Mouse (Mus musculus) heart, embryonic 15.5 days (tissue): ENCODE data around the gene Draxin. TPM values are rescaled to one million over a fixed set of nuclear protein-coding genes. Genes with fewer than 3 reads are reported as not detected.
A peak's percentile ranks its signal among the peaks of the same experiment; 100 is the strongest.

Experiments
- ATAC-seq: fragments of 200-750 bp; cut with Nextera tagmentation; replicated peaks from 2 replicates; pipeline ENCODE4 v1.8.0; 2017; ENCODE audit warnings: low read depth, moderate TSS enrichment; ENCODE audit not compliant: insufficient number of reproducible peaks, insufficient read depth, low FRiP score
- H3K27ac ChIP-seq: fragments of 300-500 bp; sonication (generic); 2 replicates; pipeline ENCODE4 v1.5.1; 2015; ENCODE audit warnings: mild to moderate bottlenecking, inconsistent platforms
- H3K27me3 ChIP-seq: fragments of 300-500 bp; sonication (generic); 2 replicates; pipeline ENCODE4 v1.6.1; 2015; ENCODE audit warnings: inconsistent platforms
- H3K36me3 ChIP-seq: fragments of 300-500 bp; sonication (generic); 2 replicates; pipeline ENCODE4 v1.6.1; 2015; ENCODE audit warnings: mild to moderate bottlenecking, inconsistent platforms
- H3K4me1 ChIP-seq: fragments of 300-500 bp; sonication (generic); replicated peaks from 2 replicates; pipeline ENCODE4 v1.6.1; 2015; ENCODE audit warnings: inconsistent platforms
- H3K4me2 ChIP-seq: fragments of 300-500 bp; sonication (generic); 2 replicates; pipeline ENCODE4 v1.6.1; 2015; ENCODE audit warnings: inconsistent platforms, mild to moderate bottlenecking, moderate library complexity
- H3K4me3 ChIP-seq: fragments of 300-500 bp; sonication (generic); 2 replicates; pipeline ENCODE4 v1.5.1; 2015; ENCODE audit warnings: mild to moderate bottlenecking, inconsistent platforms
- H3K9ac ChIP-seq: fragments of 300-500 bp; sonication (generic); 2 replicates; pipeline ENCODE4 v1.6.1; 2015; ENCODE audit warnings: mild to moderate bottlenecking, inconsistent platforms
- H3K9me3 ChIP-seq: fragments of 300-500 bp; sonication (generic); replicated peaks from 2 replicates; pipeline ENCODE4 v1.6.1; 2016; ENCODE audit warnings: inconsistent platforms
- WGBS: fragments of 180-500 bp; shearing (Covaris S2); methylation state at CpG from one replicate; pipeline ENCODE4 v1.1.7; 2015; ENCODE audit warnings: mixed read lengths; 5-methylcytosine and 5-hydroxymethylcytosine counted together
- polyA plus RNA-seq: library from polyadenylated mRNA; unstranded; fragments of >200 nt; fragmentation: Nextera tagmentation; extraction: Ambion mirVana; gene quantifications from 2 replicates; pipeline ENCODE4 v1.2.1, GENCODE M21; 2015

The Draxin gene
- polyA plus RNA-seq, 1 experiment from 2014 or later, result not detected

GRCm38 (mm10) chr4:148151267-148152168, 21.0 kb upstream of the Draxin start, which contains the start of gene Fbxo6:
Gene Fbxo6, minus strand, starts transcription at chr4:148152140.
- peak; percentile 90 for ATAC-seq

GRCm38 (mm10) chr4:148150953-148151266, 20.4 kb upstream of the Draxin start:
- H3K4me1 ChIP-seq, result peaks cover 9% of the 10 kb centered on the region; the same call in 1 of the 2 replicates
- no peak for ATAC-seq
- peak overlapping the region; percentile 81; the same call in 1 of the 2 replicates for H3K9ac ChIP-seq
- 32% methylated on average over 3 of the region's 3 CpGs for WGBS
- no peaks in the 10 kb centered on the region for H3K27me3 ChIP-seq
- H3K27ac ChIP-seq, result peak overlapping the region; percentile 91
- H3K4me2 ChIP-seq, result peak overlapping the region; percentile 95
- H3K9me3 ChIP-seq, result no peaks in the 10 kb centered on the region
- H3K36me3 ChIP-seq, result peaks cover 11% of the 10 kb centered on the region; the same call in 1 of the 2 replicates
- H3K4me3 ChIP-seq, result peak overlapping the region; percentile 79

More at GRCm38 (mm10) chr4:148151267-148152168, 21.0 kb upstream of the Draxin start, which contains the start of gene Fbxo6:
- Histone ChIP-seq H3K9me3 (no peaks in the 10 kb centered on the region), H3K27me3 (no peaks in the 10 kb centered on the region), H3K4me2 (peak within 1 kb of the TSS; percentile 95), H3K36me3 (peaks cover 17% of the 10 kb centered on the region; the same call in 1 of the 2 replicates), H3K4me3 (peak within 1 kb of the TSS; percentile 79), H3K4me1 (peaks cover 9% of the 10 kb centered on the region; the same call in 1 of the 2 replicates), H3K9ac (peak within 1 kb of the TSS; percentile 81), H3K27ac (peak within 1 kb of the TSS; percentile 91)
- under 1% methylated on average over 65 of the region's 67 CpGs for WGBS

GRCm38 (mm10) chr4:148150242-148150641, 19.7 kb upstream of the Draxin start:
- ATAC-seq, result no peak
- Histone ChIP-seq H3K27ac (no peak overlapping the region), H3K4me3 (no peak overlapping the region), H3K9me3 (no peaks in the 10 kb centered on the region), H3K27me3 (no peaks in the 10 kb centered on the region), H3K4me2 (no peak overlapping the region), H3K4me1 (peaks cover 9% of the 10 kb centered on the region; the same call in 1 of the 2 replicates), H3K9ac (no peak overlapping the region), H3K36me3 (peaks cover 16% of the 10 kb centered on the region; the same call in 1 of the 2 replicates)
- WGBS, result 67% methylated on average over 7 of the region's 7 CpGs

GRCm38 (mm10) chr4:148149540-148149939, 19.0 kb upstream of the Draxin start:
- H3K4me2 ChIP-seq, result no peak overlapping the region
- no peak overlapping the region for H3K9ac ChIP-seq
- no peak for ATAC-seq
- H3K27ac ChIP-seq, result no peak overlapping the region
- no peaks in the 10 kb centered on the region for H3K9me3 ChIP-seq
- H3K4me1 ChIP-seq, result peaks cover 9% of the 10 kb centered on the region; the same call in 1 of the 2 replicates
- peaks cover 22% of the 10 kb centered on the region; the same call in 1 of the 2 replicates for H3K36me3 ChIP-seq
- H3K27me3 ChIP-seq, result no peaks in the 10 kb centered on the region
- 44% methylated on average over 12 of the region's 12 CpGs for WGBS
- no peak overlapping the region for H3K4me3 ChIP-seq

- H3K27ac ChIP-seq, result no peak overlapping the region
- H3K27me3 ChIP-seq, result no peaks in the 10 kb centered on the region
Observed at GRCm38 (mm10) chr4:148147714-148148113, 17.2 kb upstream of the Draxin start.

GRCm38 (mm10) chr4:148143721-148144120, 13.2 kb upstream of the Draxin start:
- no peak overlapping the region for H3K27ac ChIP-seq
- WGBS, result 85% methylated on average over 5 of the region's 5 CpGs

More at GRCm38 (mm10) chr4:148147714-148148113, 17.2 kb upstream of the Draxin start:
- Histone ChIP-seq H3K36me3 (peaks cover 17% of the 10 kb centered on the region; the same call in 1 of the 2 replicates), H3K4me3 (no peak overlapping the region), H3K9ac (no peak overlapping the region), H3K9me3 (no peaks in the 10 kb centered on the region), H3K4me1 (peaks cover 9% of the 10 kb centered on the region; the same call in 1 of the 2 replicates), H3K4me2 (no peak overlapping the region)
- ATAC-seq, result no peak
- WGBS, result 88% methylated on average over 2 of the region's 2 CpGs

GRCm38 (mm10) chr4:148140098-148141011, 9.9 kb upstream of the Draxin start:
- Histone ChIP-seq H3K9ac (peak overlapping the region; percentile 78), H3K27ac (peak overlapping the region; percentile 84), H3K4me3 (peak overlapping the region; percentile 83), H3K27me3 (peaks cover 26% of the 10 kb centered on the region), H3K4me2 (peak overlapping the region; percentile 96), H3K36me3 (peaks cover 7% of the 10 kb centered on the region; the same call in 1 of the 2 replicates), H3K4me1 (peaks cover 9% of the 10 kb centered on the region), H3K9me3 (no peaks in the 10 kb centered on the region)
- ATAC-seq, result peak; percentile 92
- WGBS, result under 1% methylated on average over 65 of the region's 65 CpGs

More at GRCm38 (mm10) chr4:148143721-148144120, 13.2 kb upstream of the Draxin start:
- Histone ChIP-seq H3K4me1 (peaks cover 9% of the 10 kb centered on the region), H3K4me3 (no peak overlapping the region), H3K4me2 (no peak overlapping the region), H3K27me3 (peaks cover 7% of the 10 kb centered on the region), H3K9me3 (no peaks in the 10 kb centered on the region), H3K36me3 (peaks cover 17% of the 10 kb centered on the region; the same call in 1 of the 2 replicates), H3K9ac (no peak overlapping the region)
- no peak for ATAC-seq

- H3K4me3 ChIP-seq, result peak overlapping the region; percentile 83
- peak overlapping the region; percentile 54 for H3K9ac ChIP-seq
- ATAC-seq, result no peak
- peaks cover 31% of the 10 kb centered on the region for H3K27me3 ChIP-seq
- 0 out of 2 replicates have a peak, but pooled peaks cover under 1% of the 10 kb centered on the region for H3K36me3 ChIP-seq
- H3K4me2 ChIP-seq, result peak overlapping the region; percentile 96
- peak overlapping the region; percentile 84; the same call in 1 of the 2 replicates for H3K27ac ChIP-seq
- WGBS, result under 1% methylated on average over 12 of the region's 12 CpGs
- H3K4me1 ChIP-seq, result peaks cover 9% of the 10 kb centered on the region
- no peaks in the 10 kb centered on the region for H3K9me3 ChIP-seq
Observed at GRCm38 (mm10) chr4:148139767-148140097, 9.2 kb upstream of the Draxin start.

GRCm38 (mm10) chr4:148137503-148137902, 7.0 kb upstream of the Draxin start:
- no peak overlapping the region for H3K4me2 ChIP-seq
- H3K9ac ChIP-seq, result no peak overlapping the region
- H3K36me3 ChIP-seq, result no peaks in the 10 kb centered on the region
- no peak overlapping the region for H3K4me3 ChIP-seq
- H3K9me3 ChIP-seq, result no peaks in the 10 kb centered on the region
- WGBS, result 57% methylated on average over 8 of the region's 8 CpGs
- no peak overlapping the region for H3K27ac ChIP-seq
- ATAC-seq, result no peak
- H3K4me1 ChIP-seq, result peaks cover 9% of the 10 kb centered on the region
- peaks cover 38% of the 10 kb centered on the region for H3K27me3 ChIP-seq

GRCm38 (mm10) chr4:148134988-148135387, 4.5 kb upstream of the Draxin start:
- H3K9me3 ChIP-seq, result no peaks in the 10 kb centered on the region
- WGBS, result 63% methylated on average over 8 of the region's 8 CpGs
- no peaks in the 10 kb centered on the region for H3K36me3 ChIP-seq
- no peak for ATAC-seq
- H3K4me1 ChIP-seq, result peaks cover 19% of the 10 kb centered on the region
- no peak overlapping the region for H3K4me2 ChIP-seq
- H3K4me3 ChIP-seq, result no peak overlapping the region
- H3K27me3 ChIP-seq, result peaks cover 63% of the 10 kb centered on the region
- no peak overlapping the region for H3K27ac ChIP-seq
- no peak overlapping the region for H3K9ac ChIP-seq
